ENCODE assay signal across 1 mouse cellular context in genomic region chr12:8353071-8353470, GRCm38 (mm10).
A peak's percentile ranks its signal among the peaks of the same experiment; 100 is the strongest.
TF ChIP-seq lines count a peak whose summit lies in the region.

No protein-coding gene starts in this region.

TF ChIP-seq in CH12.LX, 34 proteins besides CTCF, POLR2A, EP300 and RAD21 (continued from another document):
- TF ChIP-seq MYC (IDR thresholded peaks at IDR 0.05; ENCODE audit: low read depth, low read length): peak; percentile 70
- peak; percentile 90 for TF ChIP-seq BHLHE40 (IDR thresholded peaks at IDR 0.05; ENCODE audit: low read depth, low read length)
- peak; percentile 92 for TF ChIP-seq SIN3A (IDR thresholded peaks at IDR 0.05; ENCODE audit: low read length)
- no peak for TF ChIP-seq USF1 (IDR thresholded peaks at IDR 0.05; ENCODE audit: low read depth, low read length)
- TF ChIP-seq IRF4 (IDR thresholded peaks at IDR 0.05; ENCODE audit: low read depth, low read length): peak; percentile 93
- peak; percentile 94 for TF ChIP-seq ETS1 (conservative IDR thresholded peaks at IDR 0.05; ENCODE audit: low read depth, low read length)
- TF ChIP-seq MAZ (IDR thresholded peaks at IDR 0.05; ENCODE audit: low read depth, low read length): no peak; the same call in none of the 2 replicates
- TF ChIP-seq JUND (conservative IDR thresholded peaks at IDR 0.05; ENCODE audit: low read depth, low read length): peak; percentile 61
